10 mouse cellular contexts compared by ENCODE assay signal in the genomic region with DNA sequence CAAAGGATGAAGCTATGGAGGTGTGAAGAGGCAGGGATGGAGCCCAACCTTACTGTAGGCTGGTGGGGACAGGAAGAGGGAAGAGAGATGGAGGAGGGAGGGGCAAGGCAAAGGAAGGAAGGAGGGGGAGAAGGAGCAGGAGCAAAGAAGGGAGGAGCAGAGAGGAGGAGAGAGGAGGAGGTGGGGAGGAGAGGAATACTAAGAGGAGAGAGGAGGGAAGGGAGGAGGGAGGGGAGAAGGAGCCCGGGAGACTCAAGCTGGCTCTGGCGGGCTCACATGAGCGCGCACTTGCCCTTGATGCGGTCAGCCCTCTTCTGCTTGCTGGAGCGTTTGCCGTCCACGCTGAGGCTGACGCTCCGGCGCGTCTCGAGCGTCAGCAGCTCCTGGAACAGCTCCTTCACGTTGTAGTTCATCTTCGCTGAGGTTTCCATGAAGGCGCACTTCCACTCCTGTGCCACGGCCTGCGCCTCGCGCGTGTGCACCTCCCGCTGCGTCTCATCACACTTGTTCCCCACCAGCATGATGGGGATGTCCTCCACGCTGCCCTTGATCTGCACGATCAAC. TPM values are rescaled to one million over a fixed set of nuclear protein-coding genes. Genes with fewer than 3 reads are reported as not detected.
DNase-seq lines count a peak whose midpoint lies in the region; ATAC-seq lines count a peak whose summit lies in the region.
"Had no signal": no experiment of that assay in that cellular context is flagged by ENCODE, and none has a peak within 500 bp of the region (broad histone marks: within the 10 kb centered on the region; RNA-seq: fewer than 3 reads in every experiment).

No protein-coding gene starts in this region.

- DNase-seq in intestine, embryonic 14.5 days (ENCODE audit: low spot score): no peak
- peak; percentile 37 for DNase-seq in ES-CJ7 (ENCODE audit: low read depth, low spot score)
- DNase-seq in ZHBTc4 (ENCODE audit: low read depth, low spot score): peak; percentile 39
- no peak for DNase-seq in adrenal gland, adult 18-20 months (ENCODE audit: low spot score in 2 of 2)
- DNase-seq in gastrocnemius, postnatal 4 days (ENCODE audit: low spot score in 2 of 2): no peak
- DNase-seq: cerebellum, postnatal 10 days; heart, postnatal 14 days had no signal

- H3K4me3 ChIP-seq in intestine, embryonic 14.5 days (ENCODE audit: low read depth, low read length): peak overlapping the region; percentile 6; the same call in 1 of the 2 replicates
- no peak overlapping the region for H3K4me3 ChIP-seq in intestine, embryonic 16.5 days (ENCODE audit: low read length)
- no peak overlapping the region for H3K4me3 ChIP-seq in midbrain, embryonic 12.5 days

- peaks cover 47% of the 10 kb centered on the region for H3K27me3 ChIP-seq in intestine, embryonic 14.5 days (replicated peaks; ENCODE audit: control insufficient read depth, insufficient read depth, low read length)
- peaks cover 30% of the 10 kb centered on the region for H3K27me3 ChIP-seq in intestine, embryonic 16.5 days (replicated peaks; ENCODE audit: control insufficient read depth, insufficient read depth, low read length)
- peaks cover 49% of the 10 kb centered on the region for H3K27me3 ChIP-seq in midbrain, embryonic 12.5 days

- no peak for ATAC-seq in intestine, embryonic 14.5 days (replicated peaks; ENCODE audit: low FRiP score, low TSS enrichment, low read depth)
- ATAC-seq in intestine, embryonic 16.5 days: no peak
- ATAC-seq in midbrain, embryonic 12.5 days (ENCODE audit: low FRiP score, low read depth): no peak

- no peaks in the 10 kb centered on the region for H3K9me3 ChIP-seq in intestine, embryonic 14.5 days (ENCODE audit: control insufficient read depth, low read length)
- no peaks in the 10 kb centered on the region for H3K9me3 ChIP-seq in intestine, embryonic 16.5 days (ENCODE audit: control insufficient read depth, low read length)
- H3K9me3 ChIP-seq in midbrain, embryonic 12.5 days: no peaks in the 10 kb centered on the region

- no peak overlapping the region for H3K27ac ChIP-seq in intestine, embryonic 14.5 days (ENCODE audit: low read depth)
- H3K27ac ChIP-seq in intestine, embryonic 16.5 days (ENCODE audit: low read length): no peak overlapping the region
- H3K27ac ChIP-seq in midbrain, embryonic 12.5 days (replicated peaks): no peak overlapping the region

- H3K36me3 ChIP-seq in intestine, embryonic 14.5 days (ENCODE audit: control insufficient read depth, insufficient read depth, low read length): no peaks in the 10 kb centered on the region
- H3K36me3 ChIP-seq in intestine, embryonic 16.5 days (ENCODE audit: control insufficient read depth, insufficient read depth, low read length): no peaks in the 10 kb centered on the region
- no peaks in the 10 kb centered on the region for H3K36me3 ChIP-seq in midbrain, embryonic 12.5 days

- H3K4me2 ChIP-seq in intestine, embryonic 14.5 days (ENCODE audit: low read length): no peak overlapping the region
- H3K4me2 ChIP-seq in intestine, embryonic 16.5 days (ENCODE audit: low read depth, low read length): no peak overlapping the region
- H3K4me2 ChIP-seq in midbrain, embryonic 12.5 days (replicated peaks): no peak overlapping the region

- H3K9ac ChIP-seq in intestine, embryonic 14.5 days (ENCODE audit: low read length): no peak overlapping the region
- no peak overlapping the region for H3K9ac ChIP-seq in intestine, embryonic 16.5 days (ENCODE audit: low read depth, low read length)
- H3K9ac ChIP-seq in midbrain, embryonic 12.5 days (replicated peaks): 0 out of 2 replicates have a peak overlapping the region, but pooled peaks have one; percentile 24

- WGBS in intestine, embryonic 14.5 days: 15% methylated on average over 23 of the region's 26 CpGs
- 13% methylated on average over 26 of the region's 26 CpGs for WGBS in intestine, embryonic 16.5 days
- WGBS in midbrain, embryonic 12.5 days: 17% methylated on average over 26 of the region's 26 CpGs

- 0 out of 2 replicates have a peak, but pooled peaks cover 2% of the 10 kb centered on the region for H3K4me1 ChIP-seq in intestine, embryonic 14.5 days (replicated peaks; ENCODE audit: control insufficient read depth, insufficient read depth, low read length)
- no peaks in the 10 kb centered on the region for H3K4me1 ChIP-seq in intestine, embryonic 16.5 days (ENCODE audit: control insufficient read depth, insufficient read depth, low read length)
- 0 out of 2 replicates have a peak, but pooled peaks cover 6% of the 10 kb centered on the region for H3K4me1 ChIP-seq in midbrain, embryonic 12.5 days

RNA-seq across cellular contexts. Expression of gene Diras1, which starts 3.8 kb away (rescaled TPM):
- 0.65 and 1.0 TPM in 2 replicates for polyA plus RNA-seq in intestine, embryonic 14.5 days (2014; fragmentation: Nextera tagmentation; extraction: Ambion mirVana)
- polyA plus RNA-seq in intestine, embryonic 16.5 days (2015; fragmentation: Nextera tagmentation; extraction: Ambion mirVana): 0.61 and 0.92 TPM in 2 replicates
- 11.3 and 13.4 TPM in 2 replicates for polyA plus RNA-seq in midbrain, embryonic 12.5 days (2016; fragmentation: Nextera tagmentation; extraction: Ambion mirVana)
- 1 to 10 TPM; 1.7 to 1.8 TPM for total RNA-seq in adrenal gland, adult 18-20 months (2021)
- under 1 TPM in 1 of 2 experiments, not detected in 1; 0.10 TPM for total RNA-seq in gastrocnemius, postnatal 4 days (2021)
- polyA plus RNA-seq: liver, embryonic 16.5 days had no signal

RNA-seq across cellular contexts. Expression of gene Gng7, which starts 6.9 kb away (rescaled TPM):
- 4.7 and 4.8 TPM in 2 replicates for polyA plus RNA-seq in intestine, embryonic 14.5 days (2014; fragmentation: Nextera tagmentation; extraction: Ambion mirVana)
- 3.6 and 4.0 TPM in 2 replicates for polyA plus RNA-seq in intestine, embryonic 16.5 days (2015; fragmentation: Nextera tagmentation; extraction: Ambion mirVana)
- polyA plus RNA-seq in midbrain, embryonic 12.5 days (2016; fragmentation: Nextera tagmentation; extraction: Ambion mirVana): 8.8 and 9.3 TPM in 2 replicates
- total RNA-seq in adrenal gland, adult 18-20 months (2021): 10 to 100 TPM in 1 of 2 experiments, 1 to 10 TPM in 1; 7.0 to 11.1 TPM
- total RNA-seq in gastrocnemius, postnatal 4 days (2021): 1 to 10 TPM; 1.9 to 2.0 TPM

RNA-seq across cellular contexts. Expression of gene Slc39a3, which starts 15.6 kb away (rescaled TPM):
- polyA plus RNA-seq in intestine, embryonic 14.5 days (2014; fragmentation: Nextera tagmentation; extraction: Ambion mirVana): 13.1 and 13.7 TPM in 2 replicates
- polyA plus RNA-seq in intestine, embryonic 16.5 days (2015; fragmentation: Nextera tagmentation; extraction: Ambion mirVana): 18.1 and 18.9 TPM in 2 replicates
- 33.1 and 34.9 TPM in 2 replicates for polyA plus RNA-seq in midbrain, embryonic 12.5 days (2016; fragmentation: Nextera tagmentation; extraction: Ambion mirVana)
- 10 to 100 TPM; 25.6 to 44.1 TPM for total RNA-seq in adrenal gland, adult 18-20 months (2021)
- total RNA-seq in gastrocnemius, postnatal 4 days (2021): 10 to 100 TPM; 11.2 to 11.9 TPM

RNA-seq across cellular contexts. Expression of gene Sgta, which starts 38.4 kb away (rescaled TPM):
- polyA plus RNA-seq in intestine, embryonic 14.5 days (2014; fragmentation: Nextera tagmentation; extraction: Ambion mirVana): 171 and 181 TPM in 2 replicates
- polyA plus RNA-seq in intestine, embryonic 16.5 days (2015; fragmentation: Nextera tagmentation; extraction: Ambion mirVana): 204 TPM in 2 replicates
- polyA plus RNA-seq in midbrain, embryonic 12.5 days (2016; fragmentation: Nextera tagmentation; extraction: Ambion mirVana): 262 and 271 TPM in 2 replicates
- total RNA-seq in adrenal gland, adult 18-20 months (2021): 100 to 1,000 TPM; 220 to 229 TPM
- 100 to 1,000 TPM in 1 of 2 experiments, 10 to 100 TPM in 1; 98.0 to 100 TPM for total RNA-seq in gastrocnemius, postnatal 4 days (2021)

RNA-seq across cellular contexts. Expression of gene Thop1, which starts 48.2 kb away (rescaled TPM):
- polyA plus RNA-seq in intestine, embryonic 14.5 days (2014; fragmentation: Nextera tagmentation; extraction: Ambion mirVana): 53.2 and 54.1 TPM in 2 replicates
- polyA plus RNA-seq in intestine, embryonic 16.5 days (2015; fragmentation: Nextera tagmentation; extraction: Ambion mirVana): 48.7 and 53.8 TPM in 2 replicates
- 56.9 and 58.3 TPM in 2 replicates for polyA plus RNA-seq in midbrain, embryonic 12.5 days (2016; fragmentation: Nextera tagmentation; extraction: Ambion mirVana)
- 10 to 100 TPM; 34.0 to 64.4 TPM for total RNA-seq in adrenal gland, adult 18-20 months (2021)
- 10 to 100 TPM; 40.6 to 44.0 TPM for total RNA-seq in gastrocnemius, postnatal 4 days (2021)

Comparison
In these comparisons a context has a peak if more than half of its experiments do, and no peak if none do; other contexts are left out.
1. DNase-seq: peak in ES-CJ7 (single experiment) and ZHBTc4 (single experiment); none in intestine, embryonic 14.5 days (single experiment), adrenal gland, adult 18-20 months (0 of 2) and gastrocnemius, postnatal 4 days (0 of 2).